Mouse (Mus musculus) liver, embryonic 14.5 days (tissue): Measurements from ENCODE around the gene Opn3.

Experiments
- CTCF ChIP-seq: IDR thresholded peaks from 2 replicates; pipeline ENCODE4 v1.5.1; 2016; ENCODE audit warnings: antibody characterized with exemption, low read depth, control low read depth
- EP300 ChIP-seq: IDR thresholded peaks from 2 replicates; pipeline ENCODE4 v1.6.1; 2016; ENCODE audit warnings: antibody characterized with exemption, low read depth

DNA sequence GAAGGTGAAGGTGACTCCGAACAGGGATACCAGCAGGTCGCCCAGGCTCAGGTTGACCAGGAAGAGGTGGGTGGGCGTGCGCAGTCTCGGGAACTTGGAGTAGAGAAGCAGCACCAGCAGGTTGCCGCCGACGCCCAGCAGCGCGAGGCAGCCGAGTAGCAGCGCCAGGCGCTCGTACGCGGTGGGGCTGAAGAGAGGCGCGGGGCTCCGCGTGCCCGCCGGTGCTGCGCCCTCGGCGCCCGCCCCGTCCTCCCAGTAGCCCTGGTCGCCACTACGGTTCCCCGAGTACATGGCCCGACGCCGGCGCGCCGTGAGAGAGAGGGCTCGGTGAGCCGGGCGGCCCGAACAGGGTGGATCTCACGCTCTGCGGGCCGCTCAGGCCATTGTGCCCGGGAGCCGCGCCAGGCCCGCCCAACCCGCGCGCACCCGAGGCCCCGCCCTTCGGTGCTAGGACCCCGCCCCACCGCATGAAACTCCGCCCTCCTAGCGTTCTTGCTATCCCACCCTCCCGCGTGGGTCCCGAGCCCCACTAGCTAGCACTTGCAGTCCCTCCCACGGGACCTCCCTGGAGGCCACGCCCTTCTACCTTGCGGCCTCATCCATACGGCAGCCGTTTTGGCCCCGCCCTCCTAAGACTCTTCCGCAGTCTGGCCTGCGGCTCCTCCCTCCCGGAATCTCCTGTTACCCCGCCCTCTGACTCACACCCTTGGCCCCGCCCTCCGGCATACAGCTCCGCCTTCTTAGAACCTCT is at the start of gene Opn3, which contains the start of gene Chml:
- TF ChIP-seq CTCF, result no peak
- TF ChIP-seq EP300, result no peak
